Mouse (Mus musculus) heart, embryonic 11.5 days (tissue): ENCODE results near the gene Gm6902. TPM values are rescaled to one million over a fixed set of nuclear protein-coding genes. Genes with fewer than 3 reads are reported as not detected.
"Not testable (repeated sequence)": the region's sequence is repeated elsewhere in the genome, so short reads cannot be mapped to it uniquely, and the experiment has no call there.

ENCODE experiments used
- ATAC-seq: fragments of 200-750 bp; cut with Nextera tagmentation; replicated peaks from 2 replicates; pipeline ENCODE4 v1.8.0; 2017; ENCODE audit warnings: moderate library complexity; ENCODE audit not compliant: insufficient number of reproducible peaks, low FRiP score, low TSS enrichment
- H3K27ac ChIP-seq: fragments of 300-500 bp; sonication (generic); 2 replicates; pipeline ENCODE4 v1.5.1; 2014; ENCODE audit warnings: mild to moderate bottlenecking, low read depth, low read length
- H3K27me3 ChIP-seq: fragments of 300-500 bp; sonication (generic); 2 replicates; pipeline ENCODE4 v1.6.1; 2014; ENCODE audit warnings: mild to moderate bottlenecking, low read length, mixed read lengths; ENCODE audit not compliant: control insufficient read depth, insufficient read depth
- H3K36me3 ChIP-seq: fragments of 300-500 bp; sonication (generic); 2 replicates; pipeline ENCODE4 v1.6.1; 2014; ENCODE audit warnings: mild to moderate bottlenecking, low read length, moderate library complexity, mixed read lengths; ENCODE audit not compliant: control insufficient read depth, insufficient read depth
- H3K4me1 ChIP-seq: fragments of 300-500 bp; sonication (generic); 2 replicates; pipeline ENCODE4 v1.6.1; 2014; ENCODE audit warnings: low read length; ENCODE audit not compliant: control insufficient read depth, insufficient read depth
- H3K4me2 ChIP-seq: fragments of 300-500 bp; sonication (generic); 2 replicates; pipeline ENCODE4 v1.6.1; 2014; ENCODE audit warnings: mild to moderate bottlenecking, moderate library complexity
- H3K4me3 ChIP-seq: fragments of 300-500 bp; sonication (generic); 2 replicates; pipeline ENCODE4 v1.5.1; 2014; ENCODE audit warnings: low read depth, low read length
- H3K9ac ChIP-seq: fragments of 300-500 bp; sonication (generic); 2 replicates; pipeline ENCODE4 v1.6.1; 2014; ENCODE audit warnings: mild to moderate bottlenecking, low read depth, low read length, moderate library complexity
- H3K9me3 ChIP-seq: fragments of 300-500 bp; sonication (generic); replicated peaks from 2 replicates; pipeline ENCODE4 v1.6.1; 2016; ENCODE audit warnings: low read length; ENCODE audit not compliant: control insufficient read depth
- WGBS: fragments of 180-500 bp; shearing (Covaris S2); extraction: QIAGEN DNeasy Blood & Tissue Kit; methylation state at CpG from one replicate; pipeline ENCODE4 v1.1.7; 2014; ENCODE audit not compliant: insufficient replicate concordance; 5-methylcytosine and 5-hydroxymethylcytosine counted together
- polyA plus RNA-seq: library from polyadenylated mRNA; unstranded; fragments of >200 nt; fragmentation: Nextera tagmentation; extraction: Ambion mirVana; gene quantifications from 2 replicates; pipeline ENCODE4 v1.2.1, GENCODE M21; 2014

The Gm6902 gene
- not detected in 2 replicates for polyA plus RNA-seq

DNA sequence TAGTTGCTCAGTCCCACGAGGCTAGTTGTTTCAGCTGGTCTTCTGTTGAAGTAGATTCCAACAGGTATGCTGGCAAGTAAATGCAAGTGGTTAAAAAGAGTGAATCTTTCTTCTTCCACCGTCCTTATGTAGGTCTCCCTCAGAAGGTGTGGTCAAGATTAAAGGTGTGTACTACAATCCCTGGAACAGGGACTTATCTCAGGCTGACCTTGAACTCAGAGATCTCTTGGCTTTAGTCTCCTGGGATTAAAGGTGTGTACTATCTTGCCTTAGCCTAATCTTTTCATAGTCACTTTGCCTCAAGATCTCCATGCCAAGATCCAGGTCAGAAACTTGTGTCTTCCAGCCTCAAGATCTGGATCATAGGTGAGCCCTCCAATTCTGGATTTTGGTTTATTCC, at the start of gene Gm6902:
Gene Gm6902, minus strand, starts transcription at position 101 of the 400 bp plus-strand sequence.
- not testable (repeated sequence) for H3K9ac ChIP-seq, H3K27ac ChIP-seq, H3K9me3 ChIP-seq, H3K27me3 ChIP-seq, H3K36me3 ChIP-seq, H3K4me2 ChIP-seq, H3K4me1 ChIP-seq, ATAC-seq, H3K4me3 ChIP-seq
- no CpG with 5 or more reads among the region's 2 CpGs for WGBS

DNA sequence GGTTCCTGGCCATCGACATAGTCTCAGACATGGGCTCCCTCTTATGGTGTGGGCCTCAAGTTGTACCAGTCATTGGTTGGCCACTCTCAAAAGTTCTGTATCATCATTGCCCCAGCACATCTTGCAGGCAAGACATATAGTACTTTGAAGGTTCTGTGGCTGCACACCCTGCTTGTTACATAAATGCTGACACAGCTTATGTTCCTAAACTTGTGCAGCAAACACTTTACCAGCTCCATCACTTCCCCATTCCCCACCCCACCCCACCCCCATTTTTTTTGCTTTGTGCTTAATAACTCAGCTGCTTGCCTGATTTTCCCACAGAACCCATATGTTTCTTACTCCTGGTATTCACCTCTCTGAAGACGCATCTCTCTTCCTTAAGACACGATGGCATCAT, 22.2 kb upstream of the Gm6902 start, which contains the start of gene Nlrp4e:
Gene Nlrp4e, plus strand, starts transcription at position 301 of the 400 bp plus-strand sequence.
- H3K9ac ChIP-seq, H3K4me3 ChIP-seq, H3K27me3 ChIP-seq, H3K4me2 ChIP-seq, H3K4me1 ChIP-seq, H3K9me3 ChIP-seq, H3K36me3 ChIP-seq, H3K27ac ChIP-seq, ATAC-seq: not testable (repeated sequence)
- WGBS: 67% methylated on average over 3 of the region's 3 CpGs

DNA sequence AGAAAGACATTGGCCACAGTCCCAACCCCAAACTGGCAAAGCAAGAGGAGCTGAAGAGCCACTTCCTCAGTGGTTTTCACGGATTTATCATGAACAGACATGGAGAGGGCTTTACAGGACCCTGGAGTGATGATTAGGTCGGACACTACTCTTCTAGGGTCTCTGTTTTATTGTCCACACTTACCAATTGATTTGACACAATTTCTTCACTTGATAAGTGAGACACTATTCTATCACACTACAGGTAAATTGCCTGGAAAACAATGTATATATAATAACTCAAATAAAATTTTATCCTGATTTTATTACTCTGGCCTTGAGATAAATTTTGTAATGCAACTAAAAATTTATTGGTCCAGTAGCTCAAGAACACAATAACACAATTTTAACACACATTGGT, 27.1 kb downstream of the Gm6902 start, which contains the start of gene Vmn1r166:
Gene Vmn1r166, minus strand, starts transcription at position 101 of the 400 bp plus-strand sequence.
- not testable (repeated sequence) for H3K27ac ChIP-seq, H3K4me3 ChIP-seq, H3K4me2 ChIP-seq, H3K4me1 ChIP-seq, H3K9ac ChIP-seq, H3K27me3 ChIP-seq, H3K9me3 ChIP-seq, ATAC-seq, H3K36me3 ChIP-seq
- WGBS: no CpG with 5 or more reads among the region's 2 CpGs

Other genes with a start within 250 kb of the Gm6902 start
- gene Vmn1r163, start 223.4 kb downstream of the Gm6902 start, polyA plus RNA-seq: not detected in 2 replicates
- gene Gm8720, start 211.4 kb downstream of the Gm6902 start, polyA plus RNA-seq: not detected in 2 replicates
- gene Gm10662, start 134.4 kb downstream of the Gm6902 start, polyA plus RNA-seq: not detected in 2 replicates
- not detected in 2 replicates for gene Vmn1r165, start 61.6 kb downstream of the Gm6902 start, polyA plus RNA-seq
- gene Vmn1r166, start 27.2 kb downstream of the Gm6902 start, polyA plus RNA-seq: not detected in 2 replicates
- not detected in 2 replicates for gene Nlrp4e, start 22.3 kb upstream of the Gm6902 start, polyA plus RNA-seq
- not detected in 2 replicates for gene Nlrp5, start 107.0 kb upstream of the Gm6902 start, polyA plus RNA-seq
- not detected in 2 replicates for gene Vmn1r167, start 228.3 kb upstream of the Gm6902 start, polyA plus RNA-seq